Mouse (Mus musculus) spleen, adult 2 months (tissue): ENCODE measurements around the gene Dffa. TPM values are rescaled to one million over a fixed set of nuclear protein-coding genes. Genes with fewer than 3 reads are reported as not detected.
A peak's percentile ranks its signal among the peaks of the same experiment; 100 is the strongest.

ENCODE experiments used
- DNase-seq, 2 experiments: peaks; one replicate each; pipeline versions ENCODE4 v3.0.0 to v3.0.0-alpha.2; 2012 to 2021; ENCODE audit warnings: low spot score in 2 of 2, low read depth in 1 of 2
- H3K27ac ChIP-seq: fragments of 200-500 bp; 2 replicates; pipeline ENCODE4 v1.5.1; 2012; ENCODE audit warnings: low read length, inconsistent platforms; ENCODE audit not compliant: insufficient read depth
- H3K27me3 ChIP-seq: fragments of 200-500 bp; 2 replicates; pipeline ENCODE4 v1.6.1; 2012; ENCODE audit warnings: mild to moderate bottlenecking, moderate library complexity, low read length, inconsistent platforms; ENCODE audit not compliant: control insufficient read depth, insufficient read depth
- H3K36me3 ChIP-seq: fragments of 200-500 bp; 2 replicates; pipeline ENCODE4 v1.6.1; 2012; ENCODE audit warnings: mild to moderate bottlenecking, low read length, inconsistent platforms; ENCODE audit not compliant: control insufficient read depth, insufficient read depth
- H3K4me1 ChIP-seq: fragments of 200-500 bp; 2 replicates; pipeline ENCODE4 v1.6.1; 2011; ENCODE audit warnings: inconsistent platforms; ENCODE audit not compliant: control insufficient read depth, insufficient read depth, insufficient read length
- H3K4me3 ChIP-seq: fragments of 200-500 bp; 2 replicates; pipeline ENCODE4 v1.5.1; 2011; ENCODE audit warnings: mild to moderate bottlenecking, inconsistent platforms; ENCODE audit not compliant: insufficient read depth, insufficient read length; ENCODE audit errors: extremely low read depth
- CTCF ChIP-seq: fragments of 200-500 bp; IDR thresholded peaks from 2 replicates; pipeline ENCODE4 v1.5.1; 2011; ENCODE audit warnings: mild to moderate bottlenecking, inconsistent platforms; ENCODE audit not compliant: insufficient read depth, insufficient read length, insufficient replicate concordance; ENCODE audit errors: extremely low read depth
- POLR2A ChIP-seq: fragments of 200-500 bp; IDR thresholded peaks from 2 replicates; pipeline ENCODE4 v1.6.1; 2011; ENCODE audit warnings: low read depth, low read length, inconsistent platforms
- WGBS: fragments of 180-500 bp; shearing (Covaris S2); methylation state at CpG from one replicate; pipeline ENCODE4 v1.1.7; 2018; 5-methylcytosine and 5-hydroxymethylcytosine counted together
- polyA plus RNA-seq: library from polyadenylated mRNA; depleted of rRNA; stranded (reverse); fragments of >200 nt; gene quantifications from 2 replicates; pipeline ENCODE4 v1.2.3, GENCODE M21; 2012

Dffa gene
- polyA plus RNA-seq, 1 experiment, result 15.4 TPM

GRCm38 (mm10) chr4:149136116-149136850 lies 32.3 kb downstream of the Dffa start:
- WGBS, result 78% methylated on average over 18 of the region's 18 CpGs
- Histone ChIP-seq H3K36me3 (no peaks in the 10 kb centered on the region), H3K4me3 (peak overlapping the region; percentile 2; the same call in 1 of the 2 replicates), H3K27ac (no peak overlapping the region), H3K4me1 (peaks cover 8% of the 10 kb centered on the region; the same call in 1 of the 2 replicates), H3K27me3 (no peaks in the 10 kb centered on the region)
- no peak for DNase-seq
- TF ChIP-seq CTCF, result no peak
- TF ChIP-seq POLR2A, result no peak

- no peaks in the 10 kb centered on the region for H3K27me3 ChIP-seq
- DNase-seq, result peak; percentile 65 to 86
- H3K4me3 ChIP-seq, result peak within 1 kb of the TSS; percentile 74
- 1% methylated on average over 68 of the region's 68 CpGs for WGBS
- H3K4me1 ChIP-seq, result peaks cover 5% of the 10 kb centered on the region; the same call in 1 of the 2 replicates
- peak within 1 kb of the TSS; percentile 43; the same call in 1 of the 2 replicates for H3K27ac ChIP-seq
- no peaks in the 10 kb centered on the region for H3K36me3 ChIP-seq
- TF ChIP-seq POLR2A, result no peak
- peak; percentile 97 for TF ChIP-seq CTCF
These were observed 33.2 kb downstream of the Dffa start, which contains the start of gene Cenps for GRCm38 (mm10) chr4:149136982-149137770. Cenps (minus strand) TSS chr4:149137629.

GRCm38 (mm10) chr4:149138515-149138914 lies 34.6 kb downstream of the Dffa start:
- Histone ChIP-seq H3K27ac (no peak overlapping the region), H3K4me1 (no peaks in the 10 kb centered on the region), H3K4me3 (no peak overlapping the region), H3K36me3 (no peaks in the 10 kb centered on the region), H3K27me3 (no peaks in the 10 kb centered on the region)
- TF ChIP-seq POLR2A (no peak), CTCF (no peak)
- no peak for DNase-seq
- WGBS, result 87% methylated on average over 8 of the region's 8 CpGs

GRCm38 (mm10) chr4:149143594-149143993 lies 39.6 kb downstream of the Dffa start:
- DNase-seq, result no peak
- H3K4me1 ChIP-seq, result peaks cover 7% of the 10 kb centered on the region; the same call in 1 of the 2 replicates

GRCm38 (mm10) chr4:149144459-149144858 lies 40.5 kb downstream of the Dffa start:
- no peak overlapping the region for H3K4me3 ChIP-seq
- TF ChIP-seq CTCF (peak; percentile 88; the same call in 1 of the 2 replicates), POLR2A (no peak)
- H3K27me3 ChIP-seq, result no peaks in the 10 kb centered on the region
- no peaks in the 10 kb centered on the region for H3K36me3 ChIP-seq
- WGBS, result 10% methylated on average over 3 of the region's 3 CpGs
- H3K4me1 ChIP-seq, result peaks cover 7% of the 10 kb centered on the region; the same call in 1 of the 2 replicates
- H3K27ac ChIP-seq, result no peak overlapping the region
- peak; percentile 54 to 71 for DNase-seq

More at GRCm38 (mm10) chr4:149143594-149143993, 39.6 kb downstream of the Dffa start:
- WGBS, result 27% methylated on average over 4 of the region's 4 CpGs
- Histone ChIP-seq H3K27ac (no peak overlapping the region), H3K36me3 (no peaks in the 10 kb centered on the region), H3K4me3 (no peak overlapping the region), H3K27me3 (no peaks in the 10 kb centered on the region)
- TF ChIP-seq CTCF, result no peak
- no peak for TF ChIP-seq POLR2A

GRCm38 (mm10) chr4:149145151-149145550 lies 41.2 kb downstream of the Dffa start:
- Histone ChIP-seq H3K4me1 (peaks cover 7% of the 10 kb centered on the region; the same call in 1 of the 2 replicates), H3K27me3 (no peaks in the 10 kb centered on the region), H3K27ac (no peak overlapping the region), H3K4me3 (no peak overlapping the region), H3K36me3 (peaks cover 3% of the 10 kb centered on the region; the same call in 1 of the 2 replicates)
- DNase-seq, result no peak
- TF ChIP-seq CTCF (no peak), POLR2A (no peak)
- WGBS, result 94% methylated on average over 4 of the region's 4 CpGs

GRCm38 (mm10) chr4:149147528-149147927 lies 43.6 kb downstream of the Dffa start:
- whole genome bisulfite sequencing, result 57% methylated on average over 7 of the region's 7 CpGs
- no peak overlapping the region for H3K27ac ChIP-seq
- TF ChIP-seq CTCF (no peak), POLR2A (no peak)

More at GRCm38 (mm10) chr4:149147528-149147927, 43.6 kb downstream of the Dffa start:
- DNase-seq, result no peak
- peaks cover 19% of the 10 kb centered on the region for H3K36me3 ChIP-seq
- no peak overlapping the region for H3K4me3 ChIP-seq
- H3K4me1 ChIP-seq, result peaks cover 7% of the 10 kb centered on the region; the same call in 1 of the 2 replicates
- no peaks in the 10 kb centered on the region for H3K27me3 ChIP-seq
